Mouse (Mus musculus): ENCODE measurements around the gene Zfp978.
"Not testable (repeated sequence)": the region's sequence is repeated elsewhere in the genome, so short reads cannot be mapped to it uniquely, and the experiment has no call there.

The Zfp978 gene

DNA sequence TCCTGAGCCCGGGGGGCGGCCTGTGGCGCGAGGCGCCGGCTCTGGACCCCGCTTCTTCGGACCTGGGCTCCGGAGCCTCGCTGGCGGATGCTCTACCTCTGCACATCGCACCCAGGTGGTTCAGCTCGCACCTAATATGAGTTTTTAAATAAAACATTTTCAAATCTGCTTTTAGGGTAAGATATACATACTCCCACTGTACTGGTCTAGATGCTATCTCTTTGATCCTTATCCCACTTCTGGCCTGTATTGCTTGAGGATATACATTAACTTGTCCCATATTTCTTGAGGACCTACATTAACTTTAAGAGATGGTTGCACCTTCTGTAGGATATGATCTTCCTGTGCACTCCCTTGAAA, 46.3 kb downstream of the Zfp978 start:
- no peak for DNase-seq (ENCODE audit: low spot score)

DNA sequence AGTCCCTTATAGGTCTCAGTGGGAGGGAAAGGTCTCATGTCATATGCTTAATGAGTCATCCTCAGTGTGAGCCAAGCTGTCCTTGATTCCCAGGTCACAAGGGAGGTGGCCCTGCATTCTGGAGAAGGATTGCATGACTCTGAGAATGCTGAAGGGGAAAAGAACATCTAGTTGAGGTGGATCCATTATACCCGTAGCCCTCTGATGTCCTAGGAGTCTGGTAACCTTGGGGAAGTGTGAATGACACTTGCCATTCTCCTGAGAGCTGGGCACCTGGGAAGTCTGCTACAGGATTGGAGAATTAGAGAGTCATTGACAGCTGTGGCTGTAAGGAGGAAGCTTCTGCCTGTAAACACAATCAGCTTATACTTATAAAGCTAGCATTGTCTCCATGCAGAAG, 55.3 kb downstream of the Zfp978 start:
- DNase-seq (ENCODE audit: low spot score): not testable (repeated sequence)

DNA sequence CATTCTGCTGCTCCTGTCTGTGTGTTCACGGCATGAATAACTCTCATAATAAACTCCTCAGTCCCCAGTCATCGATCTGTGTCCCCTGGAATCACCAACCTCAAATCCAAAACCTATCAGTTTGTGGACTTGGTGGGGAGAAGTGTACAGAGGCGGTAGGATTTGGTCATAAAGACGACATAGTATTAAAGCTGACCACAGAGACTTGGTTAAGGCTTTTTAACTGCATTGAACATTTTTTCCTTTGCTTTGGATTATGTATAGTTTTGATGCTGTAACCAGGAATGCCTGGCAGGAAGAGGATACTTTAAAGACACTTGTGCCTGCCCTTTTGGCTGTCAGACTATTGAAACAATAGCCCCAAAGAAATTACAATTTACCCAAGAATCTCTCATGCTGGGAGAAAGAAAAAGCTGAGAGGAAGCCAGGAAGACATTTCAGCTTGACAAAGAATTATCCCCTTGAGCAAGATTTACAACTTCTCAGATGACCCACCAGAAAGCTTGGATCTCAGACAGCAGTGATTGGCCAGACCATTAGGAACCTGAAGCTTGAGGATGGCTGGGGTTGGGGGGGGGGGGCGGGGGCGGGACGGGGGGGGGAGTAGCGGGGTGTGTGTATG, 56.2 kb downstream of the Zfp978 start:
- no peak for DNase-seq (ENCODE audit: low spot score)

DNA sequence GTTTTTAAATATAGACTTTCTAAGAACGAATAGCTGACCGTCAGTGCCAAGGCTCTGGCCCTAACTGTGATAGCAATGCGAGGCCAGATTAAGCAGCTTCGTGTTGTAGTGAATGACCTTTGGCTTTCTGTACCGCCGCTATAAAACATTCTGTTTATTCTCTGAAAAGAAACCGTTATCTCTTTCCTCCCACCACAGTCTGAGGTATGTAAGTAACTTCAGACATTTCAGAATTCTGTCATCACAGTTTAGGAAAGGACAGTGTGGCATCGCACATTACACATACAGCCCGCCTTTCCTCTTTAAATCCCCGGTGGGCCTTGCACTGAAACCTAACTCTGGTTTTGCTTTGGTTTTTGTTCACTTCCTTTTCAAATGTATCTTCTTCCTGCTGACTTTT, 56.8 kb downstream of the Zfp978 start:
- DNase-seq (ENCODE audit: low spot score): no peak

DNA sequence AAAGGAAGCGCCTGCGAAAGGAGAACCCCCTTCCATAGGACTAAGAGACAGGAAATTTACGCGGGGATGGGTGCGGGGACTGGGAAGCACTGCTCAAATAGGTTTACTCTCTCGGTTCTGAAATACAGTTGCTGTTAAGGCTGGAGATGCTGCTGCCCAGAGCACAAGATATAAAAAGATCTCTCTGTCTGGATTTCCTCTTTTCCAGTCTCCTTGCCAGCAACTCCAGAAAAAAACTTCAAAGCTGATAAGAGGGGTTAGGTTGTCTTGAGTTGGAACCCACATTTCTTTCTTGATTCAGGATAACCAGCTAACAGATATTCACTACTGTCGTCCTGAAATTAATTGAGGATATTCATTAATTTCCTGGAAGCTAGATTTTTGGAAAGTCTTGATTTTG, 57.2 kb downstream of the Zfp978 start:
- DNase-seq (ENCODE audit: low spot score): not testable (repeated sequence)

DNA sequence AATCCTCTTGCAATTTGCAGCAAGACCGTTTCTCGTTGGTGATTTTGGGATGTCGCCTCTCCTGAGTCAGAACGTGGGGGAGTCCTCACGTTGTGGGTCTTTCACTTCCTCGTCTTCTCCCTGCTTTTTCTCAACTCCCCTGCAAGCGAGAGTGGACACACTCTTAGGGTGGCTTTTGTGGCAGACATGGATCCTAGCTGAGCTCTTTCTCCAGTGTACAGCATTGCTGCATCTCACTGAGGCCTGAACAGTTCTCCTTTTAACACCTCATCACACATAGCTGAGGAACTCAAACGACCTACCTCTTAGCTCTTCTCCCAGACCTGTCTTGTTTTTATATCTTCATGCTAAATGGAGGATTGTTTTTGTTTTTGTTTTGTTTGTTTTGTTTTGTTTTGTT, 58.1 kb downstream of the Zfp978 start:
- DNase-seq (ENCODE audit: low spot score): not testable (repeated sequence)

DNA sequence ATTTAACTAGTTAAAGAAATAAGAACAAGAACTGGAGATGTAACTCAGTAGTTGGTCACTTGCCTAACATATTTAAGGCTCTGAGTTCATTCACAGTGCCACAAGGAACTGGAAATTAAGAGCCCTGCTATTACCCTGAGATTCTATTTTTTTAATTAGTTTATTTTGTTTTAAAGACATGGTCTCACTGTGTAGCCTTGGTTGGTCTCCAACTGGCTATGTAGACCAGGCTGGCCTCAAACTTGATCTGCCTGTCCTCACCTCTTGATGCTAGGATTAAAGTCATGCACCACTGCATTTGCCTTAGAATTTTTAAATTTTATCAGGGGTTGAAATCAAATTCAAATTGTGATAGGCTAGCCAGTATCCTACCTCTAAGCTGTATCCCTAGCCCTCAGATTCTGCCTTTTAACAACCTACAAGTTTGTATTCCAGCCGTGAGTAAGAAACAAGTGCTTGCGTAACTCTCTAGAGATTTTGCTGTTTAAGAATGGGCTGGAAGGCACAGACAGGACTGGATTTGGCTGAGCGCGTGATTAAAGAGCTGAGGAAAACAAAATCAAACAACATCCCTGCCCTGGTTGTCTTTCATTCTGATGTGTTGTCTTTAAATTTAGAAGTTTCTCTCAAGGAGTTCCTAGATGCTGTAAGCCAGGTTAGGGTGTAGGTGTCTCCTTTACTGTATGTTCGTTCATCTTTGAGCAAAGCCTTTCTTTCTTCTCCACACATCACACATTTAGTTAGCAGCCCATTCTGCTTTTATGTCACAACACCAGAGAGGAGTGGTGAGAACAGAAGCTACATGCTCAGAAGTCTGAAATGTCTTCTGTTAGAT, 58.9 kb downstream of the Zfp978 start:
- DNase-seq (ENCODE audit: low spot score): not testable (repeated sequence)

DNA sequence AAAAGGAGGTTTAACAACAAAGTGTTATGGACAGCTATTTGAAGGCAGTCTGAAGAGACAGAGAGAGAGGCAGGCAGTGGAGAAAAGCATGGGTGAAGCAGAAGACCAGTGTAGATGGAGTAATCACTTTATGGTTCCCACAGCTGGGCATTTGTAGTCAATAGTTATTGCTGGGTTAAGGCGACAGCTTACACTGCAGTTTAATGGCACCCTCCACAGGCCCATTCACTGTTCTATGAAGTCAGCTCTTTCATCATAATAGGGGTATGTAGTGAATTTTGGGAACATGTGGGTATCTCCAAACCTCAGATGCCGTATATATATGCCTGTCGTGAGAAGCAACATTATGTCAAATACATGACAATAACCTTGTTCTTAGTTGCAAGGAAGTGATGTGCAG, 59.7 kb downstream of the Zfp978 start:
- DNase-seq (ENCODE audit: low spot score): no peak

DNA sequence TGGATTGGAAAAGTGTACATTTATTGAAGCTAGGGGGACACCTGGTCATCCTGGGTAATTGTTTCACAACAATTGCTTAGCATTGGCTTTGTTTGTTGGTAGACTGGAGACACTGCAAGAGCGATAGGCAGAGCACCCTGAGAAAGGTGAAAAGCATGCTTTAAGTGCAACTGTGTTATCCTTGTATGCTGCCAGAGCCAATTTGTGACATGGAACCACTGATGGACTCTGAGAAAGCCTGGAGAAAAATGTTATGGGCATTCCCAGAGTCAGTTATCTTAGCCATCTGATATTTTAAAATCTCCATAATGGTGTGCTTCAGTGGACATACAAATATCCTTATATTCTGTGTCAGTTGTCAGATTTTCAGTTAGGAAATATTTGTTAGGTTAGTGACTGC, 60.2 kb downstream of the Zfp978 start:
- DNase-seq (ENCODE audit: low spot score): not testable (repeated sequence)

DNA sequence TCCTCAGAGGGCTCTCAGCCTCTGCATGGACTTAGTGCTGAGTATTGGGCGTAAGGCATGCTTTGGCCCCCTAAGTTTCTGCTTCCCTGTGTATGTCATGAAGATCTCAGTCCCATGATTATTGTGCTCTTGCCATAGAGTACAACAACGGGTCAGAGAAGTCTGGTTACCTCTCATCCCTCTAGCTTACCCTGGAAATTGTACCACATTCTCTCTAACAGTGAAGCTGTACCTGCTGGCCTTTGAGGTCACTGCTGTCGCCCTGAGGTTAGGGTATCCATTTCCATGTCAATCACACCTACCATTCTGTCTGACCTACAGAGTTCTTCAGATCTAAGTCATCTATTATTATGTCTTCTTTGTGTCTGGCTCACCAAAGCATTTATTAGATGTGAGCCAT, 62.0 kb downstream of the Zfp978 start:
- DNase-seq (ENCODE audit: low spot score): no peak

DNA sequence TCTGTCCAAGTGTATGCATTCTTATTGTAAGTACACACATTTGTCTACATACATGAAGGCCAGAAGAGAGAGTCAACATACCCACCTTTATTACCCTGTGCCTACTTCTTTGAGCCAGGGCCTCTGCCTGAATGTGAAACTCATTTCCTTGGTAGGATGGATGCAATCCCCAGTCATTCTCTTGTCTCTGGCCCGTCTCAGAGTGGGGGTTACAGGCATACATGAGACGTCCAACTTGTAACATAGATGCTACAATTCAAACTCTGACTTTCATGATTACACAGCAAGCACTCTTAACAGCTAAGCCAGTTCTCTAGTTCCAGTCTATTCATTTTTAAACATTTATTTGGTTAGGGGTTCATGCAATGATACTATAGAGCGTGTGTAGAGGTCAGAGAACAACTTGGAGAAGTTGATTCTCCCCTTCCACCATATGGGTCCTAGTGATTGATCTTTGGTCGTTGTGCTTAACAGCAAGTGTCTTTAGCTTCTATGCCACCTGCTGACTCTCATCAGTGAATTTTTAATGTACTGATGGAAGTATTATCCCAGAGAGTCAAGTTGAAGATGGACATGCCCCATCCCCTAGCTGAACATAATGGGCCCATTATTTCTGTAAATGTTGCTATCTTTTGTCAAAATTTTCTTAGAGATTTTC, 62.7 kb downstream of the Zfp978 start:
- DNase-seq (ENCODE audit: low spot score): no peak

DNA sequence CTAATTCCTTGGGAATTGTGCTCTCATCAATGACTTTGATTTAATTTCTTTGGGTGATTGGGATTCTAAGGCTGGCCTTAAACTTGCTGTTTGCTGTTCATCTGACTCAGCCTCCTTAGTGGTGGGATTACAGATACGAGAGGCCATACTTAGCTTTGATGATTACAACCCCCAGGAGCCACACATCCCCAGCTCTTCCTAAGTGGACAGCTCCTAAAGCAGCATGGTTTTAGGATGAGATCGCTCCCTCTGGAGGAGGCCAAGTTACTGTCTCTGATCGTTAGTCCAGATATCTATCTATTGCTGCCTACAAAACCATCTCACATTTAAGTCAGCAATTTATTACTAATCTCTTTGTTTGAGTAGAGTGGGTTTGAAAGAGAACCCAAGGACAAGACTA, 63.3 kb downstream of the Zfp978 start:
- DNase-seq (ENCODE audit: low spot score): not testable (repeated sequence)

DNA sequence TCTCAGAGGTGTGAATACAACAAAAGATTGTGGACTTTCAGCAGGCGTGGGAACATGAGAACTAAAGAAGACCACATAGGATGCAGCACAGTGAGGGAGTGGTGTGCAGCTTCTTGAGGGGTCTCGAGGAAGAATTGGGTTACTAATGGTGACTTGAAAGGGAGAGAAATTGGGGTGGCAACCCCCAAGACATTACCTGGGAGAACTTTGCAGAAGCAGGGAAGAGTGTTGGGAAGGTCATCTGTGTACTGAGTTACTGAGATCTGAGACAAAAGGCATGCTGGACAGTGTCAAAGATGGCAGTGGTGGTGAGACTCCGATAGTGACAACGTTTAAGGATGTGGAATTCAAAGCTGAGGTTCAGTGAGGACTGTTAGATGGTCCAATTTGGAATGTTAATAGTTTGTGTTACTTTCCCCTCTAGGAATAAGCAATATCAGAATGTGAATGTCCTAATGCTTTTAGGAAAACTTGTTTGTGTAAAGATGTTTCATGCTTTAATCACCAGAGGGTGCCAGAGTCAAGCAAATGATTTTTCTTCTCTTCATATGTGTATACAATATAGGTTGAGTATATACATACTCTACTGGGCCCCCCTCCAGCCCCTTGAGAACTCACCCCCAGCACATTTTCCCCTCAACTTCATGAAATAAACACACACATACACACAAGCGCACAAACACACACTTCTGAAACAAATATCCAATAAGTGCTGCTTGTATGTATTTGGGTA, 64.7 kb downstream of the Zfp978 start:
- peak; percentile 69 for DNase-seq (ENCODE audit: low spot score)

DNA sequence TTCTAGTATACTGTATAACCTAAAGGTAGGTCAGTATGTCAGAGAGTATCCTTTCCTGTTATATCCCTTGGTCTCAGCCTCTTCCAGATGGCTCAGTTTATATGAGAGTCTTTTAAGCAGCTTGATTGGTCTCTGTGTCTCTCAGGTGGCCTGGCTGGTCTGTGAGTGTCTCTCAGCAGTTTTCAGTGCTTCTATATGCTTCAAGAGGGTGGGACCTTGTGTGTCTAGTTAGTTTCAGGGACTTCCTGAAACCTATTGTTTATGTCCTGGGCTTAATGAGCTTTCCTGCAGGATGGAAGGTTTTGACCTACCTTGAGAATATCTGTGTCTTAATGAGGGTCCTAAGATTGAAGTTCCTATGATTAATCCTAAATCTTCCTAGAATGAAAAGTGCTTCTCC, 69.5 kb downstream of the Zfp978 start:
- no peak for DNase-seq (ENCODE audit: low spot score)

DNA sequence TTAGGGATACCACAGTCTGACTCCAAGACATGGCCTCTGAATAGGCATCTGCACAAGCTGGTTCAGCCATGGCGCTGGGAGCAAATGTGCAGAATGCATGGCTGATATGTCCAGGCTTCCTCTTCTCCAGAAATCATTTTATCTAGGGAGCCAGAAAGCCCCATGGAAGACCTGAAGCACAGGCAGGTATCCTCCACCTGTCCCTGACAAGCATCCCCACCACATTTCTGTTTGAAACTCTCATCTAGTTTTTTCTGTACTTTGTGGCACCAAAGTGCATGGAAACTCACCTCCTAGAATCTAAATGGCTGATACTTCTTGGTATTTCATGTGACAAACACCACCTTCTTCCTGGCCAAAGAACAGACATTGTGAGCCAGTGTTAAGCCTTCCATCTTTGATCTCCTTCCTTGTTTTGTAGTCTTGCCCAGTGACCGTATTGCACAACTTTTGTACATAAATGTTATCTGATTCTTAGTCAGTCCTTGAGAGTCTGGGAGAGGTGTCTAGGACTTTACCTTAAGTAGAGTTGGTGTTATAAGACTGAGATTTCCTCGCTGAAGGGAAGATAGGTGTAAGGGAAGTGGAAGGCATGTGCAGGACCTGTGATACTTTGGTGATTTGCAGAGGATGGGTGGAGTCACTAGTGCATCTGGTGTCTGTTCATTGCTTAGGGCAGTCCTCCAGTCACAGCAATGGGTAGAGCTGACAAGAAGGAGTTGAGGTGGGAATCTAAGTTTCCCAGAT, 70.8 kb downstream of the Zfp978 start:
- not testable (repeated sequence) for DNase-seq (ENCODE audit: low spot score)

DNA sequence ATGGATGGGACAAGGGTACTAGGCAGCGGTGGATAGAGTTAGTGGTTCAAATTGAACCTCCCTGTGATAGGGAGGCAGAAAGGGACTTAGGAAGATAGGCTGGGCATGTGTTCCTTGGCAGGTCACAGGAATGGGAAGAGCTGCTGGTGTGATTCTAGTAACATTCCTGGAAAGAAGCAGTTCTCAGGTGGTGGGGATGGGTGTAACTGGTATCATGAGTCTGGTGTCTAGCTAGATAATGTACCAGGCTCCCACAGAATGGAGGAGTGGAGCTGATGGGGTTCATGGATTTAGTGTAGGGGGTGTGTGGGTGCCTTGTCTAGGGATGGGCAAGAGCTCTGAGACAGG, 71.3 kb downstream of the Zfp978 start:
- DNase-seq (ENCODE audit: low spot score): no peak

DNA sequence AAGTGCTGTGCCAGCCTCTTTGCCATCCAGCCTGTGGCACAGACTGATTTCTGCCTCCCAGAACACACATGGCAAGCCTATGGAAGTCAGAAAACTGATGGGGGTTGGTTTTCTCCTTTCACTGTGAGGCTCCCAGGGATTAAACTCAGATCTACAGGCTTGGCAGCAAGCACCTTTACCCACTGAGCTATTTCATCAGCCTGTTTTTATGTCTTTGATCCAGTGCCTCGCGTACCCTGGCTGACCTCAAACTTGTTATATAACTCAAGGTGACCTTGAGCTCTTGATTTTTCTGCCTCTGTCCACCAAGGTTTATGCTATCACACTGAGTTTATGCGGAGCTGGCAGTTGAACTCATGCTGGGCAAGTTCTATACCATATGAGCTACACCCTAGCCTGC, 71.9 kb downstream of the Zfp978 start:
- DNase-seq (ENCODE audit: low spot score): no peak

DNA sequence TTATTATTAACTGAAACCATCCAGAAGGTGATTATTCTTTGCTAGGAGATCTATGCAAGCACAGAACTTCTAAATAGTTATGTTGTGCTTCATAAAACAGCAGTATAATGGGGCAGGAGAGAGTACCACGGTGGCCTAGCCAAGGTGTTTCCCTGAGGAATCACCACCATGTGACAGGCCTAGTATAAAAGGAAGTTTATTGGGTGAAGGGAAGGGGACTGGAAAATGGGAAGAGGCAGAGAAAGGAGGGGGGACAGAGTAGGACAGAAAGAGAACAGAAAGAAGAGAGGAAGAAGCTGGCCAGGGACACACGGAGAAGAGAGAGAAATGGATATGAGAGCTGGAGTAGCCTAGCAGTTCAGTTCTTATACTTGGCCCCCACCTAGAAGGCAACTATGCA, 72.8 kb downstream of the Zfp978 start:
- DNase-seq (ENCODE audit: low spot score): no peak

Measured in embryo, embryonic 10.5 days (tissue).